Mouse (Mus musculus): ENCODE measurements around the gene Wdr12.
A peak's percentile ranks its signal among the peaks of the same experiment; 100 is the strongest.
"Not testable (repeated sequence)": the region's sequence is repeated elsewhere in the genome, so short reads cannot be mapped to it uniquely, and the experiment has no call there.

Wdr12 gene

GRCm38 (mm10) chr1:60098024-60098781 is at the start of gene Wdr12, which contains the start of gene Carf:
Gene Wdr12 (minus strand): TSS chr1:60098645.
Gene Carf (plus strand): TSS chr1:60098247.
- peak; percentile 97 for DNase-seq

- DNase-seq, result no peak
Observed at GRCm38 (mm10) chr1:60137346-60137745, 38.9 kb upstream of the Wdr12 start.

GRCm38 (mm10) chr1:60117721-60118455 is 19.4 kb upstream of the Wdr12 start:
- no peak for DNase-seq

- no peak for DNase-seq
Observed at GRCm38 (mm10) chr1:60104582-60104981, 6.1 kb upstream of the Wdr12 start.

GRCm38 (mm10) chr1:60098839-60099238 is 394 bp upstream of the Wdr12 start:
- DNase-seq, result no peak

- peak; percentile 56 for DNase-seq
Observed at GRCm38 (mm10) chr1:60097277-60098023, 995 bp downstream of the Wdr12 start.

- DNase-seq, result no peak
Observed at GRCm38 (mm10) chr1:60096572-60097276, 1.7 kb downstream of the Wdr12 start.

GRCm38 (mm10) chr1:60076411-60076810 is 22.0 kb downstream of the Wdr12 start:
- DNase-seq, result no peak

- DNase-seq, result no peak
Observed at GRCm38 (mm10) chr1:60075590-60075989, 22.9 kb downstream of the Wdr12 start.

- DNase-seq, result no peak
Observed at GRCm38 (mm10) chr1:60074935-60075334, 23.5 kb downstream of the Wdr12 start.

GRCm38 (mm10) chr1:60070725-60071124 is 27.7 kb downstream of the Wdr12 start:
- not testable (repeated sequence) for DNase-seq

- DNase-seq, result no peak
Observed at GRCm38 (mm10) chr1:60056310-60056709, 42.1 kb downstream of the Wdr12 start.

- DNase-seq, result no peak
Observed at GRCm38 (mm10) chr1:60054659-60055058, 43.8 kb downstream of the Wdr12 start.

GRCm38 (mm10) chr1:60047481-60047880 is 51.0 kb downstream of the Wdr12 start:
- DNase-seq, result not testable (repeated sequence)

GRCm38 (mm10) chr1:60044595-60044994 is 53.9 kb downstream of the Wdr12 start:
- no peak for DNase-seq

- peak; percentile 65 for DNase-seq
Observed at GRCm38 (mm10) chr1:60042796-60043469, 55.5 kb downstream of the Wdr12 start, which contains the start of gene Ica1l. Gene Ica1l (minus strand): TSS chr1:60043184.

GRCm38 (mm10) chr1:60042398-60042795 is 56.0 kb downstream of the Wdr12 start:
- DNase-seq, result no peak

GRCm38 (mm10) chr1:60035044-60035443 is 63.4 kb downstream of the Wdr12 start:
- DNase-seq, result no peak

All from lung, postnatal 14 days (tissue).